Comparison of ENCODE assay signal across 11 mouse cellular contexts in the genomic region with DNA sequence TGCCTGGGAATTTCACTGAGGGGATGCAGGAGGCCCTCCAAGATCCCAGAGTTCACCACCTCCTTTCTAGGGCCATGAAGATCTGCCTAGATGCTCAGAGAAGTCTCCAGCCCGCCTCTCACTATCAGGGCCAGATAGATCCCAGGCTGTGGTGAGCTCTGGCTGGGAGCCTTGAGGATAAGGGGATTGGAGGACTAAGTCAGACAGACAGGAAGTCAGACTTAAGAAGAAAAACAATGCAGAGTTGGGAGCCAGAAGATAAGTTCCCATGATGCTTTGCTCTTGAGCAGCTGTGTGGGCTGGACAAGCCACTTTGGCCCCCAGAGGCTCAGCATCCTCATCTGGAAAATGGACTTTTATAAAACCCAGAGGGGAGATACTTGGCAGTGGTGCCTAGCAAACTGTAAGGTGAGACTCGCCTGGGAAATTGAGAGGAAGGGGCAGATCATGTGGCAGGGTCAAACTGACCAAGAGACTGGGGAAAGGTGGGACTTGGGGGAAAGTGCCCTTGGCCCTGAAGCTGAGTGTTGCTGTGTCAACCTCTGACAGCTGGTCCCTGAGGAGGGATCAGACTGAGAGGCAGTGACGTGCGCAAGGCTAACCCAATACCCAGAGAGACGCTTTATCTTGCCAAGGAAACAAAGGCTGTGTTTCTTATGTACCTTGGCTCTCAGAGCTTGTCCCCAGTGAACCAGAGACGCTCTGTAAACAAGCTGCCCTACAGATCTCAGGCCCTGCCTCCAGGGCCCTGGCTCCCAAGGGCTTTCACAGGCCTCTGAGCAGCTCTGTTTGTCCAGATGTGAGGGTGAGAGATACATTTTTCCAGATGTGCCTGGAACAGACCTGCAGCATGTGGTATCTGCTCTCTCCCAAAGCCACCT. TPM values are rescaled to one million over a fixed set of nuclear protein-coding genes. Genes with fewer than 3 reads are reported as not detected.
DNase-seq lines count a peak whose midpoint lies in the region; ATAC-seq and TF ChIP-seq lines count a peak whose summit lies in the region.
"Had no signal": no experiment of that assay in that cellular context is flagged by ENCODE, and none has a peak within 500 bp of the region (broad histone marks: within the 10 kb centered on the region; RNA-seq: fewer than 3 reads in every experiment).

No protein-coding gene starts in this region.

- peak; percentile 23 for DNase-seq in thymus, postnatal 0 days (ENCODE audit: low spot score)
- DNase-seq in thymus, adult 2 months: no peak
- DNase-seq in lung, embryonic 14.5 days: peak; percentile 60
- DNase-seq in layer of hippocampus, adult 2 months (ENCODE audit: low spot score in 2 of 2): no peak
- no peak for DNase-seq in testis, postnatal 14 days (ENCODE audit: low spot score)
- DNase-seq: adrenal gland, postnatal 25 days had no signal

- no peaks in the 10 kb centered on the region for H3K36me3 ChIP-seq in thymus, adult 2 months (ENCODE audit: control insufficient read depth, insufficient read depth, low read length)
- no peaks in the 10 kb centered on the region for H3K36me3 ChIP-seq in heart, embryonic 15.5 days
- no peaks in the 10 kb centered on the region for H3K36me3 ChIP-seq in lung, embryonic 14.5 days (ENCODE audit: insufficient read depth)
- H3K36me3 ChIP-seq: embryonic facial prominence, embryonic 12.5 days; G1E had no signal

- no peak overlapping the region for H3K4me2 ChIP-seq in heart, embryonic 15.5 days
- peak overlapping the region; percentile 85 for H3K4me2 ChIP-seq in lung, embryonic 14.5 days
- H3K4me2 ChIP-seq: embryonic facial prominence, embryonic 12.5 days had no signal

- peaks cover 6% of the 10 kb centered on the region; the same call in 1 of the 2 replicates for H3K27me3 ChIP-seq in thymus, adult 2 months (ENCODE audit: control insufficient read depth, insufficient read depth, low read length)
- H3K27me3 ChIP-seq in heart, embryonic 15.5 days: peaks cover 8% of the 10 kb centered on the region; the same call in 1 of the 2 replicates
- H3K27me3 ChIP-seq in lung, embryonic 14.5 days (ENCODE audit: insufficient read depth, low read length): peaks cover 39% of the 10 kb centered on the region

- no peak for TF ChIP-seq POLR2A in thymus, adult 2 months (IDR thresholded peaks at IDR 0.05; ENCODE audit: control insufficient read depth, extremely low read depth, insufficient read depth, low read length, poor library complexity)

- WGBS in thymus, adult 2 months: 96% methylated on average over 6 of the region's 6 CpGs
- WGBS in heart, embryonic 15.5 days: 46% methylated on average over 6 of the region's 6 CpGs
- 48% methylated on average over 6 of the region's 6 CpGs for WGBS in lung, embryonic 14.5 days

- peak; percentile 23; the same call in 1 of the 2 replicates for ATAC-seq in heart, embryonic 15.5 days (replicated peaks; ENCODE audit: insufficient number of reproducible peaks, insufficient read depth, low FRiP score, low read depth)
- ATAC-seq in lung, embryonic 14.5 days (ENCODE audit: insufficient read depth): no peak
- ATAC-seq in megakaryocyte progenitor cell, adult 5-6 weeks (replicated peaks; ENCODE audit: poor library complexity): no peak

- TF ChIP-seq CTCF in thymus, adult 2 months (IDR thresholded peaks at IDR 0.05; ENCODE audit: borderline replicate concordance, control insufficient read depth, extremely low read depth, insufficient read depth, low read length, poor library complexity): no peak
- TF ChIP-seq CTCF in lung, embryonic 14.5 days (IDR thresholded peaks at IDR 0.05; ENCODE audit: low read depth): no peak
- TF ChIP-seq CTCF in layer of hippocampus, adult 2 months (conservative IDR thresholded peaks at IDR 0.05): no peak

- no peak overlapping the region for H3K9ac ChIP-seq in heart, embryonic 15.5 days
- H3K9ac ChIP-seq in lung, embryonic 14.5 days: no peak overlapping the region
- H3K9ac ChIP-seq: embryonic facial prominence, embryonic 12.5 days had no signal

- H3K27ac ChIP-seq in thymus, adult 2 months (ENCODE audit: control insufficient read depth, insufficient read depth, low read length): no peak overlapping the region
- H3K27ac ChIP-seq in heart, embryonic 15.5 days: peak overlapping the region; percentile 74
- H3K27ac ChIP-seq in lung, embryonic 14.5 days (ENCODE audit: low read depth): peak overlapping the region; percentile 52
- no peak overlapping the region; the same call in 1 of the 2 replicates for H3K27ac ChIP-seq in layer of hippocampus, adult 2 months
- H3K27ac ChIP-seq: embryonic facial prominence, embryonic 12.5 days had no signal

- no peaks in the 10 kb centered on the region for H3K9me3 ChIP-seq in heart, embryonic 15.5 days (replicated peaks)
- no peaks in the 10 kb centered on the region for H3K9me3 ChIP-seq in lung, embryonic 14.5 days (ENCODE audit: low read depth, low read length)
- H3K9me3 ChIP-seq: embryonic facial prominence, embryonic 12.5 days; G1E had no signal

- peaks cover 46% of the 10 kb centered on the region for H3K4me1 ChIP-seq in thymus, adult 2 months (replicated peaks; ENCODE audit: control insufficient read depth, insufficient read depth, low read length)
- H3K4me1 ChIP-seq in heart, embryonic 15.5 days (replicated peaks): peaks cover 49% of the 10 kb centered on the region
- peaks cover 17% of the 10 kb centered on the region for H3K4me1 ChIP-seq in lung, embryonic 14.5 days (ENCODE audit: insufficient read depth)

- no peak overlapping the region for H3K4me3 ChIP-seq in thymus, adult 2 months (ENCODE audit: control insufficient read depth, insufficient read depth, low read length)
- no peak overlapping the region for H3K4me3 ChIP-seq in heart, embryonic 15.5 days
- no peak overlapping the region for H3K4me3 ChIP-seq in lung, embryonic 14.5 days (ENCODE audit: low read depth, low read length)
- H3K4me3 ChIP-seq in layer of hippocampus, adult 2 months: no peak overlapping the region
- H3K4me3 ChIP-seq: embryonic facial prominence, embryonic 12.5 days had no signal

RNA-seq across cellular contexts. Expression of gene Heyl, which starts 4.3 kb away (rescaled TPM):
- polyA plus RNA-seq in thymus, postnatal 0 days (2015; fragmentation: Nextera tagmentation; extraction: Ambion mirVana): 2.3 and 3.7 TPM in 2 replicates
- 4.1 and 4.3 TPM in 2 replicates for polyA plus RNA-seq in thymus, adult 2 months (2012; rRNA removed)
- polyA plus RNA-seq in heart, embryonic 15.5 days (2015; fragmentation: Nextera tagmentation; extraction: Ambion mirVana): 13.0 and 21.2 TPM in 2 replicates
- 34.9 and 36.9 TPM in 2 replicates for polyA plus RNA-seq in lung, embryonic 14.5 days (2014; fragmentation: Nextera tagmentation; extraction: Ambion mirVana)
- not detected in 2 replicates for total RNA-seq in megakaryocyte progenitor cell, adult 5-6 weeks (2015)
- not detected in 2 replicates for total RNA-seq in megakaryocyte progenitor cell, adult 5-6 weeks (2017)
- total RNA-seq in layer of hippocampus, adult 2 months (2021): 1 to 10 TPM; 3.1 to 3.3 TPM
- polyA plus RNA-seq: G1E had no signal

RNA-seq across cellular contexts. Expression of gene Pabpc4, which starts 24.5 kb away (rescaled TPM):
- 26.1 and 26.4 TPM in 2 replicates for polyA plus RNA-seq in thymus, postnatal 0 days (2015; fragmentation: Nextera tagmentation; extraction: Ambion mirVana)
- polyA plus RNA-seq in thymus, adult 2 months (2012; rRNA removed): 146 and 174 TPM in 2 replicates
- polyA plus RNA-seq in heart, embryonic 15.5 days (2015; fragmentation: Nextera tagmentation; extraction: Ambion mirVana): 51.3 and 53.8 TPM in 2 replicates
- polyA plus RNA-seq in lung, embryonic 14.5 days (2014; fragmentation: Nextera tagmentation; extraction: Ambion mirVana): 46.1 and 50.0 TPM in 2 replicates
- 141 and 168 TPM in 2 replicates for total RNA-seq in megakaryocyte progenitor cell, adult 5-6 weeks (2015)
- total RNA-seq in megakaryocyte progenitor cell, adult 5-6 weeks (2017): 118 and 136 TPM in 2 replicates
- 10 to 100 TPM; 45.9 to 47.6 TPM for total RNA-seq in layer of hippocampus, adult 2 months (2021)

RNA-seq across cellular contexts. Expression of gene Nt5c1a, which starts 36.3 kb away (rescaled TPM):
- not detected in 2 replicates for polyA plus RNA-seq in thymus, postnatal 0 days (2015; fragmentation: Nextera tagmentation; extraction: Ambion mirVana)
- polyA plus RNA-seq in thymus, adult 2 months (2012; rRNA removed): 0.14 and 1.3 TPM in 2 replicates
- 1.3 and 1.5 TPM in 2 replicates for polyA plus RNA-seq in heart, embryonic 15.5 days (2015; fragmentation: Nextera tagmentation; extraction: Ambion mirVana)
- polyA plus RNA-seq in lung, embryonic 14.5 days (2014; fragmentation: Nextera tagmentation; extraction: Ambion mirVana): 0.20 TPM in 1 of 2 replicates, not detected in the other
- not detected in 2 replicates for total RNA-seq in megakaryocyte progenitor cell, adult 5-6 weeks (2015)
- 0.88 TPM in 1 of 2 replicates, not detected in the other for total RNA-seq in megakaryocyte progenitor cell, adult 5-6 weeks (2017)
- total RNA-seq in layer of hippocampus, adult 2 months (2021): 10 to 100 TPM; 14.5 to 15.2 TPM
- total RNA-seq: G1E had no signal
- polyA plus RNA-seq: embryonic facial prominence, embryonic 12.5 days; G1E; liver, embryonic 16.5 days had no signal

RNA-seq across cellular contexts. Expression of gene Hpcal4, which starts 54.6 kb away (rescaled TPM):
- 0.30 and 0.41 TPM in 2 replicates for polyA plus RNA-seq in thymus, postnatal 0 days (2015; fragmentation: Nextera tagmentation; extraction: Ambion mirVana)
- polyA plus RNA-seq in thymus, adult 2 months (2012; rRNA removed): 0.30 and 0.40 TPM in 2 replicates
- polyA plus RNA-seq in heart, embryonic 15.5 days (2015; fragmentation: Nextera tagmentation; extraction: Ambion mirVana): 0.72 and 0.80 TPM in 2 replicates
- 0.23 and 0.37 TPM in 2 replicates for polyA plus RNA-seq in lung, embryonic 14.5 days (2014; fragmentation: Nextera tagmentation; extraction: Ambion mirVana)
- not detected in 2 replicates for total RNA-seq in megakaryocyte progenitor cell, adult 5-6 weeks (2015)
- total RNA-seq in megakaryocyte progenitor cell, adult 5-6 weeks (2017): not detected in 2 replicates
- total RNA-seq in layer of hippocampus, adult 2 months (2021): 100 to 1,000 TPM; 493 to 508 TPM
- total RNA-seq: G1E had no signal
- polyA plus RNA-seq: G1E; liver, embryonic 16.5 days had no signal

Comparison
In these comparisons a context has a peak if more than half of its experiments do, and no peak if none do; other contexts are left out.
1. DNase-seq: peak in thymus, postnatal 0 days (single experiment) and lung, embryonic 14.5 days (single experiment); none in thymus, adult 2 months (single experiment), layer of hippocampus, adult 2 months (0 of 2) and testis, postnatal 14 days (single experiment).
2. H3K27ac ChIP-seq: peak in heart, embryonic 15.5 days (single experiment) and lung, embryonic 14.5 days (single experiment); none in thymus, adult 2 months (single experiment) and layer of hippocampus, adult 2 months (single experiment).